Mouse (Mus musculus): ENCODE data around the gene Pdcd1lg2. TPM values are rescaled to one million over a fixed set of nuclear protein-coding genes. Genes with fewer than 3 reads are reported as not detected.
"Not testable (repeated sequence)": the region's sequence is repeated elsewhere in the genome, so short reads cannot be mapped to it uniquely, and the experiment has no call there.

Pdcd1lg2 gene
- polyA plus RNA-seq, 1 experiment from 2014 or later = not detected

GRCm38 (mm10) chr19:29406042-29407017 is 4.4 kb upstream of the Pdcd1lg2 start:
- no peak overlapping the region for H3K27ac ChIP-seq (ENCODE audit: low read depth)
- no peaks in the 10 kb centered on the region for H3K27me3 ChIP-seq (replicated peaks; ENCODE audit: control insufficient read depth, insufficient read depth, low read length)
- no peaks in the 10 kb centered on the region for H3K36me3 ChIP-seq (ENCODE audit: control insufficient read depth, insufficient read depth, low read length)
- WGBS = 87% methylated on average over 18 of the region's 18 CpGs
- H3K4me3 ChIP-seq (ENCODE audit: low read depth, low read length) = no peak overlapping the region
- H3K4me2 ChIP-seq (ENCODE audit: low read length) = no peak overlapping the region
- no peaks in the 10 kb centered on the region for H3K4me1 ChIP-seq (replicated peaks; ENCODE audit: control insufficient read depth, insufficient read depth, low read length)
- no peaks in the 10 kb centered on the region for H3K9me3 ChIP-seq (ENCODE audit: control insufficient read depth, low read length)
- no peak overlapping the region for H3K9ac ChIP-seq (ENCODE audit: low read length)
- ATAC-seq (replicated peaks; ENCODE audit: low FRiP score, low TSS enrichment, low read depth) (no peak), DNase-seq (ENCODE audit: low spot score) (no peak)

DNA sequence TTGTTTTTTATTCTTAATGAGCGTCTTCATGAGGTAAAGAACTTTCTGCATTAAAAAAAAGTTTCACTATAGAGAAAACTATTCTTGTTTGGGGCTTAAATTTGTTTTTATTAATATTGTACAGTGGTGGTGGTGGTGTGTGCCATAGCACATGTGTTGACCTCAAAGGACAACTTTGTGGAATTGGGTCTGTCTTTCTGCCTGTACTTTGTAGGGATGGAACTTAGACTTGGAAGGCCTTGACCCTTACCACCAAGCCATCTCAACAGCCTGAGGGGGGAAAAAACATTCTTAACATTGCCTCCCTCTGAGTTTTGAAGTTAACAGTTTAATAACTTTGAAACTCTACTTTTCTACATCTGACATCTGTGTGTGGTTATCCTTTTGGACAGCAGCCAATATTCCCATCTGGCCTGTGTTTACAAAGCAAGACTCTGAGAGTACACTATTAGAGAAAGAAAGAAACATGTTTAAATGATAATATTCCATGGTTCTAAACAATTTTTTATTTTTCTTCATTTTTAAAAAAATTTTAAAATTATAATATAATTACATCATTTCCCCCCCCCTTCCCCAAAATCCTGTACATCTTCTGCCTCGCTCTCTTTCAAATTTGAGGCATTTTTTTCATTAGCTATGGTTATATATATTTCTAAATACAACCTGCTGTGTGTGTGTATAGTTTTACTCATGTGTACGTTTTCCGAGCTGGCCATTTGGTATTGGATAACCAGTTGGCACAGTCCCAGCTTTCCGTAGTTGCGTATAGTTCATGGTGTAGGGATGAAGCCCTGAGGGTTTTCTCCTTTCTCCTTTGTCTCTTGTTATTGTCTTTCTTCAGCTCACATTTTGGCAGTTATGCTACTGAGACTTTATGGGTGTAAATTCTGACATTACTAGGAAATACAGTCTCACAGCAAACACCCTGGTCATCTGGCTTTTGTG is 2.0 kb downstream of the Pdcd1lg2 start:
- Histone ChIP-seq H3K9ac (ENCODE audit: low read length) (no peak overlapping the region), H3K4me2 (ENCODE audit: low read length) (no peak overlapping the region), H3K4me3 (ENCODE audit: low read depth, low read length) (no peak overlapping the region), H3K27me3 (replicated peaks; ENCODE audit: control insufficient read depth, insufficient read depth, low read length) (no peaks in the 10 kb centered on the region), H3K36me3 (ENCODE audit: control insufficient read depth, insufficient read depth, low read length) (no peaks in the 10 kb centered on the region), H3K4me1 (replicated peaks; ENCODE audit: control insufficient read depth, insufficient read depth, low read length) (peaks cover 7% of the 10 kb centered on the region; the same call in 1 of the 2 replicates), H3K27ac (ENCODE audit: low read depth) (peak overlapping the region; percentile 70), H3K9me3 (ENCODE audit: control insufficient read depth, low read length) (no peaks in the 10 kb centered on the region)
- 43% methylated on average over 6 of the region's 6 CpGs for WGBS
- ATAC-seq (replicated peaks; ENCODE audit: low FRiP score, low TSS enrichment, low read depth) (peak; percentile 47; the same call in 1 of the 2 replicates), DNase-seq (ENCODE audit: low spot score) (no peak)

DNA sequence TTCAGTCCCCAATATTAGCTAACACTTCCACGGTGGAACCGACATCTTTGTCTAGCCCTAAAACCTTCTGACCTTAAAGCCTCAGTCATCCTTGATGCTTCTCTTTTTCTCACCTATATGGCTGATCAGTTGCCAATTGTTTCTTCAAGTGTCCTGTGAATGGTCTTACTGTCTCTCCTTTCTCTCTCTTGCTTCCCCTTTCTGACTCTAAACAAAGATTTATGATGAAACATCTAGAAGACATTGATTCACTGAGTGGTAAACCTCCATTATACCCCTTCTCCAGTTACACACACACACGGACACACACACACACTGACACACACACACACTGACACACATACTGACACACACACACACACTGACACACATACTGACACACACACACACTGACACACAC is 3.8 kb downstream of the Pdcd1lg2 start:
- no peak overlapping the region for H3K27ac ChIP-seq (ENCODE audit: low read depth)
- no peaks in the 10 kb centered on the region for H3K9me3 ChIP-seq (ENCODE audit: control insufficient read depth, low read length)
- ATAC-seq (replicated peaks; ENCODE audit: low FRiP score, low TSS enrichment, low read depth) = no peak
- no peak overlapping the region for H3K4me2 ChIP-seq (ENCODE audit: low read length)
- WGBS = 90% methylated on average over 3 of the region's 3 CpGs
- no peak for DNase-seq (ENCODE audit: low spot score)
- peaks cover 14% of the 10 kb centered on the region for H3K4me1 ChIP-seq (replicated peaks; ENCODE audit: control insufficient read depth, insufficient read depth, low read length)
- no peaks in the 10 kb centered on the region for H3K36me3 ChIP-seq (ENCODE audit: control insufficient read depth, insufficient read depth, low read length)
- no peak overlapping the region for H3K4me3 ChIP-seq (ENCODE audit: low read depth, low read length)
- H3K27me3 ChIP-seq (replicated peaks; ENCODE audit: control insufficient read depth, insufficient read depth, low read length) = no peaks in the 10 kb centered on the region
- H3K9ac ChIP-seq (ENCODE audit: low read length) = no peak overlapping the region

GRCm38 (mm10) chr19:29414917-29415316 is 4.2 kb downstream of the Pdcd1lg2 start:
- H3K27me3 ChIP-seq (replicated peaks; ENCODE audit: control insufficient read depth, insufficient read depth, low read length); H3K4me3 ChIP-seq (ENCODE audit: low read depth, low read length); H3K27ac ChIP-seq (ENCODE audit: low read depth); H3K4me2 ChIP-seq (ENCODE audit: low read length); H3K36me3 ChIP-seq (ENCODE audit: control insufficient read depth, insufficient read depth, low read length); ATAC-seq (replicated peaks; ENCODE audit: low FRiP score, low TSS enrichment, low read depth); DNase-seq (ENCODE audit: low spot score); H3K9ac ChIP-seq (ENCODE audit: low read length); H3K9me3 ChIP-seq (ENCODE audit: control insufficient read depth, low read length): not testable (repeated sequence)
- H3K4me1 ChIP-seq (replicated peaks; ENCODE audit: control insufficient read depth, insufficient read depth, low read length) = peaks cover 14% of the 10 kb centered on the region

DNA sequence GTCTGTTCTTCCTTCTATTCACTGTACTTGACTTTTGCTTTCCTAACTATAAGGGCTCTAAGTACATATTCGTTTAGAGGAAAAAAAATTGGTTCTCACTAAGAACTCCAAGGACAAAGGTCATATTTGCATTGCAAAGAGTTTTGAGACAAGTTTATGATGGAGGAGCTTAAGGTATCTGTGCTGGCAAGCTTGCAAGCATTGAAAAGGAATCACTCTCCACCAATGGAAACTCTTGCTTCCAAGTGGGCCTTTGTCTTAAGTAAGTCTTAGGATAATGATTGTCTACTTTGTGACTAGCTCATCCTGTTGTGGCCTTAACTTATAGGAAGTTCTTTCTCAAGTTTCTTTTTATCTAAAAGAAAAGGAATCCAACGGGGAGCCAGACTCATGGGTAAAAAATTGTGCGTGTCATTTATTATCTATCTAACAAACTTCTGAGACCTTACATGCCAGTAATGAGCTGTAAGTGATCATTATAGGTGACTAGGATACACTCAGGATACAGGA is 5.7 kb downstream of the Pdcd1lg2 start:
- DNase-seq (ENCODE audit: low spot score) (no peak), ATAC-seq (replicated peaks; ENCODE audit: low FRiP score, low TSS enrichment, low read depth) (no peak)
- peaks cover 14% of the 10 kb centered on the region for H3K4me1 ChIP-seq (replicated peaks; ENCODE audit: control insufficient read depth, insufficient read depth, low read length)
- H3K36me3 ChIP-seq (ENCODE audit: control insufficient read depth, insufficient read depth, low read length) = no peaks in the 10 kb centered on the region
- H3K4me3 ChIP-seq (ENCODE audit: low read depth, low read length) = no peak overlapping the region
- H3K4me2 ChIP-seq (ENCODE audit: low read length) = no peak overlapping the region
- no peak overlapping the region for H3K27ac ChIP-seq (ENCODE audit: low read depth)
- no peak overlapping the region for H3K9ac ChIP-seq (ENCODE audit: low read length)
- H3K9me3 ChIP-seq (ENCODE audit: control insufficient read depth, low read length) = no peaks in the 10 kb centered on the region
- H3K27me3 ChIP-seq (replicated peaks; ENCODE audit: control insufficient read depth, insufficient read depth, low read length) = no peaks in the 10 kb centered on the region
- 59% methylated on average over 3 of the region's 3 CpGs for WGBS

- H3K27ac ChIP-seq (ENCODE audit: low read depth) = no peak overlapping the region
- H3K27me3 ChIP-seq (replicated peaks; ENCODE audit: control insufficient read depth, insufficient read depth, low read length) = no peaks in the 10 kb centered on the region
- 73% methylated on average over 2 of the region's 2 CpGs for WGBS
- H3K9me3 ChIP-seq (ENCODE audit: control insufficient read depth, low read length) = no peaks in the 10 kb centered on the region
- ATAC-seq (replicated peaks; ENCODE audit: low FRiP score, low TSS enrichment, low read depth) = no peak
- no peak for DNase-seq (ENCODE audit: low spot score)
- peaks cover 14% of the 10 kb centered on the region for H3K4me1 ChIP-seq (replicated peaks; ENCODE audit: control insufficient read depth, insufficient read depth, low read length)
- H3K4me2 ChIP-seq (ENCODE audit: low read length) = no peak overlapping the region
- H3K9ac ChIP-seq (ENCODE audit: low read length) = no peak overlapping the region
- no peak overlapping the region for H3K4me3 ChIP-seq (ENCODE audit: low read depth, low read length)
- H3K36me3 ChIP-seq (ENCODE audit: control insufficient read depth, insufficient read depth, low read length) = no peaks in the 10 kb centered on the region
Measured at GRCm38 (mm10) chr19:29417188-29417587, 6.5 kb downstream of the Pdcd1lg2 start.

- no peak overlapping the region for H3K27ac ChIP-seq (ENCODE audit: low read depth)
- H3K4me2 ChIP-seq (ENCODE audit: low read length) = no peak overlapping the region
- no peak overlapping the region for H3K4me3 ChIP-seq (ENCODE audit: low read depth, low read length)
- no peaks in the 10 kb centered on the region for H3K27me3 ChIP-seq (replicated peaks; ENCODE audit: control insufficient read depth, insufficient read depth, low read length)
- 64% methylated on average over 2 of the region's 2 CpGs for WGBS
- no peak overlapping the region for H3K9ac ChIP-seq (ENCODE audit: low read length)
- no peaks in the 10 kb centered on the region for H3K36me3 ChIP-seq (ENCODE audit: control insufficient read depth, insufficient read depth, low read length)
- no peaks in the 10 kb centered on the region for H3K9me3 ChIP-seq (ENCODE audit: control insufficient read depth, low read length)
- DNase-seq (ENCODE audit: low spot score) (no peak), ATAC-seq (replicated peaks; ENCODE audit: low FRiP score, low TSS enrichment, low read depth) (no peak)
- peaks cover 13% of the 10 kb centered on the region for H3K4me1 ChIP-seq (replicated peaks; ENCODE audit: control insufficient read depth, insufficient read depth, low read length)
Measured at GRCm38 (mm10) chr19:29417894-29418293, 7.2 kb downstream of the Pdcd1lg2 start.

GRCm38 (mm10) chr19:29418661-29419115 is 8.0 kb downstream of the Pdcd1lg2 start:
- Histone ChIP-seq H3K36me3 (ENCODE audit: control insufficient read depth, insufficient read depth, low read length) (no peaks in the 10 kb centered on the region), H3K27ac (ENCODE audit: low read depth) (no peak overlapping the region), H3K4me3 (ENCODE audit: low read depth, low read length) (no peak overlapping the region), H3K4me2 (ENCODE audit: low read length) (no peak overlapping the region), H3K9me3 (ENCODE audit: control insufficient read depth, low read length) (no peaks in the 10 kb centered on the region), H3K9ac (ENCODE audit: low read length) (no peak overlapping the region), H3K27me3 (replicated peaks; ENCODE audit: control insufficient read depth, insufficient read depth, low read length) (no peaks in the 10 kb centered on the region), H3K4me1 (replicated peaks; ENCODE audit: control insufficient read depth, insufficient read depth, low read length) (peaks cover 7% of the 10 kb centered on the region; the same call in 1 of the 2 replicates)
- no peak for ATAC-seq (replicated peaks; ENCODE audit: low FRiP score, low TSS enrichment, low read depth)
- no peak for DNase-seq (ENCODE audit: low spot score)
- 32% methylated on average over 9 of the region's 9 CpGs for WGBS

Measured in intestine, embryonic 14.5 days (tissue).